Mouse (Mus musculus) thymus, adult 2 months (tissue): ENCODE results near the gene Olfr920. TPM values are rescaled to one million over a fixed set of nuclear protein-coding genes. Genes with fewer than 3 reads are reported as not detected.

Experiments
- DNase-seq: peaks from one replicate; pipeline ENCODE4 v3.0.0; 2021
- H3K27ac ChIP-seq: fragments of 200-500 bp; 2 replicates; pipeline ENCODE4 v1.5.1; 2012; ENCODE audit warnings: low read length, control low read depth; ENCODE audit not compliant: control insufficient read depth, insufficient read depth
- H3K27me3 ChIP-seq: fragments of 200-500 bp; 2 replicates; pipeline ENCODE4 v1.6.1; 2012; ENCODE audit warnings: mild to moderate bottlenecking, low read length, moderate library complexity, mixed read lengths; ENCODE audit not compliant: control insufficient read depth, insufficient read depth
- H3K36me3 ChIP-seq: fragments of 200-500 bp; 2 replicates; pipeline ENCODE4 v1.6.1; 2012; ENCODE audit warnings: mild to moderate bottlenecking, low read length, moderate library complexity; ENCODE audit not compliant: control insufficient read depth, insufficient read depth
- H3K4me1 ChIP-seq: fragments of 200-500 bp; replicated peaks from 2 replicates; pipeline ENCODE4 v1.6.1; 2012; ENCODE audit warnings: low read length; ENCODE audit not compliant: control insufficient read depth, insufficient read depth
- H3K4me3 ChIP-seq: fragments of 200-500 bp; 2 replicates; pipeline ENCODE4 v1.5.1; 2012; ENCODE audit warnings: mild to moderate bottlenecking, low read length, control low read depth, moderate library complexity; ENCODE audit not compliant: control insufficient read depth, insufficient read depth
- CTCF ChIP-seq: fragments of 200-500 bp; IDR thresholded peaks from 2 replicates; pipeline ENCODE4 v1.5.1; 2012; ENCODE audit warnings: mild to moderate bottlenecking, control low read depth, low read length, moderate library complexity, borderline replicate concordance; ENCODE audit not compliant: control insufficient read depth, poor library complexity, insufficient read depth; ENCODE audit errors: extremely low read depth
- POLR2A ChIP-seq: fragments of 200-500 bp; IDR thresholded peaks from 2 replicates; pipeline ENCODE4 v1.6.1; 2012; ENCODE audit warnings: mild to moderate bottlenecking, low read length, control low read depth, moderate library complexity; ENCODE audit not compliant: control insufficient read depth, poor library complexity, insufficient read depth; ENCODE audit errors: extremely low read depth
- WGBS: fragments of 180-500 bp; shearing (Covaris S2); methylation state at CpG from one replicate; pipeline ENCODE4 v1.1.7; 2018; 5-methylcytosine and 5-hydroxymethylcytosine counted together
- polyA plus RNA-seq: library from polyadenylated mRNA; depleted of rRNA; stranded (reverse); fragments of >200 nt; gene quantifications from 2 replicates; pipeline ENCODE4 v1.2.3, GENCODE M21; 2012; rRNA removed

The Olfr920 gene
- polyA plus RNA-seq, 1 experiment, result 0.51 TPM

- no peak for TF ChIP-seq POLR2A
- no peak for TF ChIP-seq CTCF
- no peak within 1 kb of the TSS for H3K4me3 ChIP-seq
- no peak within 1 kb of the TSS for H3K27ac ChIP-seq
- H3K36me3 ChIP-seq, result no peaks in the 10 kb centered on the region
- H3K27me3 ChIP-seq, result no peaks in the 10 kb centered on the region
- no peak for DNase-seq
- H3K4me1 ChIP-seq, result no peaks in the 10 kb centered on the region
Measured at GRCm38 (mm10) chr9:38772768-38773167, 20.7 kb downstream of the Olfr920 start, which contains the start of gene Olfr921. Gene Olfr921 (plus strand): TSS chr9:38773068.

- H3K27ac ChIP-seq, result no peak overlapping the region
- no peaks in the 10 kb centered on the region for H3K27me3 ChIP-seq
- DNase-seq, result no peak
- no peaks in the 10 kb centered on the region for H3K36me3 ChIP-seq
- WGBS, result 55% methylated on average over 2 of the region's 2 CpGs
- H3K4me1 ChIP-seq, result no peaks in the 10 kb centered on the region
- no peak for TF ChIP-seq POLR2A
- no peak for TF ChIP-seq CTCF
- H3K4me3 ChIP-seq, result no peak overlapping the region
Measured at GRCm38 (mm10) chr9:38792689-38793088, 40.6 kb downstream of the Olfr920 start.

GRCm38 (mm10) chr9:38805696-38806095, 53.6 kb downstream of the Olfr920 start:
- Histone ChIP-seq H3K4me1 (no peaks in the 10 kb centered on the region), H3K4me3 (no peak overlapping the region), H3K27ac (no peak overlapping the region), H3K36me3 (no peaks in the 10 kb centered on the region), H3K27me3 (no peaks in the 10 kb centered on the region)
- TF ChIP-seq POLR2A, result no peak
- no peak for TF ChIP-seq CTCF
- no peak for DNase-seq

Other genes starting within 250 kb of the Olfr920 start
- gene Olfr911-ps1, start 230.7 kb upstream of the Olfr920 start, polyA plus RNA-seq, result not detected in 2 replicates
- not detected in 2 replicates for gene Olfr910, start 214.4 kb upstream of the Olfr920 start, polyA plus RNA-seq
- not detected in 2 replicates for gene Olfr912, start 172.1 kb upstream of the Olfr920 start, polyA plus RNA-seq
- gene Olfr913, start 159.5 kb upstream of the Olfr920 start, polyA plus RNA-seq, result not detected in 2 replicates
- gene Olfr914, start 147.2 kb upstream of the Olfr920 start, polyA plus RNA-seq, result not detected in 2 replicates
- gene Olfr916, start 92.4 kb upstream of the Olfr920 start, polyA plus RNA-seq, result not detected in 2 replicates
- not detected in 2 replicates for gene Olfr917, start 86.5 kb upstream of the Olfr920 start, polyA plus RNA-seq
- not detected in 2 replicates for gene Olfr918, start 77.7 kb upstream of the Olfr920 start, polyA plus RNA-seq
- not detected in 2 replicates for gene Olfr919, start 48.6 kb upstream of the Olfr920 start, polyA plus RNA-seq
- gene Vwa5a, start 34.0 kb upstream of the Olfr920 start, polyA plus RNA-seq, result 12.9 and 18.8 TPM in 2 replicates
- gene Olfr921, start 20.8 kb downstream of the Olfr920 start, polyA plus RNA-seq, result 0.08 TPM in 1 of 2 replicates, not detected in the other
- not detected in 2 replicates for gene Olfr922, start 62.3 kb downstream of the Olfr920 start, polyA plus RNA-seq
- gene Olfr923, start 74.2 kb downstream of the Olfr920 start, polyA plus RNA-seq, result not detected in 2 replicates
- not detected in 2 replicates for gene Olfr924, start 92.2 kb downstream of the Olfr920 start, polyA plus RNA-seq
- gene Olfr26, start 102.8 kb downstream of the Olfr920 start, polyA plus RNA-seq, result not detected in 2 replicates
- gene Olfr926, start 124.8 kb downstream of the Olfr920 start, polyA plus RNA-seq, result not detected in 2 replicates
- gene Olfr930, start 177.5 kb downstream of the Olfr920 start, polyA plus RNA-seq, result not detected in 2 replicates
- not detected in 2 replicates for gene Olfr933, start 220.0 kb downstream of the Olfr920 start, polyA plus RNA-seq
- not detected in 2 replicates for gene Olfr934, start 236.0 kb downstream of the Olfr920 start, polyA plus RNA-seq
- gene Olfr935, start 247.4 kb downstream of the Olfr920 start, polyA plus RNA-seq, result not detected in 2 replicates